Mouse (Mus musculus) neural tube, embryonic 14.5 days (tissue): Measurements from ENCODE around the gene Nfatc2. TPM values are rescaled to one million over a fixed set of nuclear protein-coding genes. Genes with fewer than 3 reads are reported as not detected.

Source experiments
- ATAC-seq: fragments of 200-750 bp; cut with Nextera tagmentation; 2 replicates; pipeline ENCODE4 v1.8.0; 2017; ENCODE audit warnings: low read depth, mild to moderate bottlenecking, moderate TSS enrichment, moderate library complexity
- H3K27ac ChIP-seq: fragments of 300-500 bp; sonication (generic); 2 replicates; pipeline ENCODE4 v1.5.1; 2014; ENCODE audit warnings: low read depth, mild to moderate bottlenecking, control low read depth, low read length, moderate library complexity, mixed read lengths
- H3K27me3 ChIP-seq: fragments of 300-500 bp; sonication (generic); 2 replicates; pipeline ENCODE4 v1.6.1; 2014; ENCODE audit warnings: low read length; ENCODE audit not compliant: control insufficient read depth, insufficient read depth
- H3K36me3 ChIP-seq: fragments of 300-500 bp; sonication (generic); 2 replicates; pipeline ENCODE4 v1.6.1; 2014; ENCODE audit warnings: low read length, mixed read lengths; ENCODE audit not compliant: control insufficient read depth, insufficient read depth
- H3K4me1 ChIP-seq: fragments of 300-500 bp; sonication (generic); 2 replicates; pipeline ENCODE4 v1.6.1; 2014; ENCODE audit warnings: low read length; ENCODE audit not compliant: control insufficient read depth, insufficient read depth
- H3K4me2 ChIP-seq: fragments of 300-500 bp; sonication (generic); 2 replicates; pipeline ENCODE4 v1.6.1; 2014; ENCODE audit warnings: mild to moderate bottlenecking, low read depth, low read length, control low read depth
- H3K4me3 ChIP-seq: fragments of 300-500 bp; sonication (generic); 2 replicates; pipeline ENCODE4 v1.5.1; 2014; ENCODE audit warnings: low read depth, low read length, control low read depth, mixed read lengths
- H3K9ac ChIP-seq: fragments of 300-500 bp; sonication (generic); replicated peaks from 2 replicates; pipeline ENCODE4 v1.6.1; 2014; ENCODE audit warnings: low read depth, mild to moderate bottlenecking, control low read depth, low read length, mixed read lengths
- H3K9me3 ChIP-seq: fragments of 300-500 bp; sonication (generic); 2 replicates; pipeline ENCODE4 v1.6.1; 2016; ENCODE audit warnings: low read length; ENCODE audit not compliant: control insufficient read depth
- WGBS: fragments of 180-500 bp; shearing (Covaris S2); extraction: QIAGEN DNeasy Blood & Tissue Kit; methylation state at CpG from one replicate; pipeline ENCODE4 v1.1.7; 2014; 5-methylcytosine and 5-hydroxymethylcytosine counted together
- polyA plus RNA-seq: library from polyadenylated mRNA; unstranded; fragments of >200 nt; fragmentation: Nextera tagmentation; extraction: Ambion mirVana; gene quantifications from 2 replicates; pipeline ENCODE4 v1.2.1, GENCODE M21; 2014

Nfatc2 gene
- polyA plus RNA-seq, 1 experiment from 2014 or later: 4.0 TPM

DNA sequence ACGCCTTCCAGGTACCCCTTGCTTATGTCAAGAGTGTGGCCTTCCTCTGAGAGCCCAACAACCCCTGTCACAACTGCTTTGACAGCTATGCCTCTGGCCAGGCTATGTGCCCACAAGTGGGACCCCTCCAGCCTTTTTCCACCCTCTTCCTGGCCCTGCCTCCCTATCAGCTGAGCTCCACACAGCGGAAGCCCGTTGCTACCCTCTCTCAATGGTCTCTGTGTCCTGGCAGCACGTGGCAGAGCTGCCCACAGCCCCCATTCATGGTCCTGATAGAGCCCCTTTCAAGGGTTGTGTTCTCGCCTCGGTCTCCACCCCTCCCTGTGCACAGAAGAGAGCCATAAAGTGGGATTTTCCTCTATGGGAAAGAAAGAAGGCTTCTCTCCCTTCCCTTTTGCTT lies 97.7 kb downstream of the Nfatc2 start:
- H3K9ac ChIP-seq: no peak overlapping the region
- H3K36me3 ChIP-seq: no peaks in the 10 kb centered on the region
- no peak overlapping the region for H3K4me2 ChIP-seq
- WGBS: 45% methylated on average over 6 of the region's 6 CpGs
- no peak for ATAC-seq
- no peaks in the 10 kb centered on the region for H3K27me3 ChIP-seq
- H3K27ac ChIP-seq: no peak overlapping the region
- no peaks in the 10 kb centered on the region for H3K9me3 ChIP-seq
- H3K4me3 ChIP-seq: no peak overlapping the region
- no peaks in the 10 kb centered on the region for H3K4me1 ChIP-seq

DNA sequence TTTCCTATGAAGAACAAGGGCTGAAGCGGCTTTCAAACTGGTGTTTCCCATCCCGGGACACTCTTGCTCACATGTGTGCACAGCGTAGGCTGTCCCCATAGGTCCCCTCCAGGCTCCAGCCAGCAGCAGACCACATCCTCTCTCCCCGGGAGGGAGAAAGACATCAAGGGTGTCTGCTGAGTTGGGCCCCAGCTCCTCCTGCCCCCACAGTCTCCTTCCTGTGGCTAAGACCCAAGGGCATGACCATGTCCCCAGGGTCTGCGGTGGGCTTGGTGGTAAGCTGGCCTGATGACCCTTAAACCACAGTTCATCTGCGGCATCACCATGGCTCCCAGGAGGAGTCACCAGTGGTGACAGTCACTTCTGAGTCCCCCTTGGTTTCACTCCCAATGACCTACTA lies 100.7 kb downstream of the Nfatc2 start:
- H3K27me3 ChIP-seq: no peaks in the 10 kb centered on the region
- no peaks in the 10 kb centered on the region for H3K9me3 ChIP-seq
- no peak overlapping the region for H3K27ac ChIP-seq
- 87% methylated on average over 6 of the region's 6 CpGs for WGBS
- no peak overlapping the region for H3K4me2 ChIP-seq
- ATAC-seq: no peak
- no peak overlapping the region for H3K4me3 ChIP-seq
- H3K36me3 ChIP-seq: no peaks in the 10 kb centered on the region
- no peaks in the 10 kb centered on the region for H3K4me1 ChIP-seq
- H3K9ac ChIP-seq: no peak overlapping the region

DNA sequence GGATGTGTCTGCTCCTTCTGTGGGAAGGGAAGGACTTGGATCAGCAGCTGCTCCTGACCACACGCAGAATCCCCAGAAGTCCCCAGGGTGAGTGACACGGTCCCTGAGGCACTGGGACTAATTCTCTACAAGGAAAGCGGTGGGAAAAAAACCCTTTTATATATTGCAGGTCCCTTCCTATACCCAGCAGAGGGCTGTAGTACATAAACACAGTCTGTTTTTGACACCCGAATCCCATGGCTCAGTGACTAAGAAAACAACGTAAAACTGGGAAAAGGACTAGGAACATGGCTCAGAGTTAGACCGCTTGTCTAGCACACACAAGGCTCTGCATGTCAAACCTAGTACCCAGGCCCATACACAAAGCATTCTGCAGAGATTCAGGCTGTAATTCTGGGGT lies 101.2 kb downstream of the Nfatc2 start:
- Histone ChIP-seq H3K4me1 (no peaks in the 10 kb centered on the region), H3K27ac (no peak overlapping the region), H3K27me3 (no peaks in the 10 kb centered on the region), H3K9me3 (no peaks in the 10 kb centered on the region), H3K9ac (no peak overlapping the region), H3K4me2 (no peak overlapping the region), H3K36me3 (no peaks in the 10 kb centered on the region), H3K4me3 (no peak overlapping the region)
- 67% methylated on average over 6 of the region's 6 CpGs for WGBS
- ATAC-seq: no peak

DNA sequence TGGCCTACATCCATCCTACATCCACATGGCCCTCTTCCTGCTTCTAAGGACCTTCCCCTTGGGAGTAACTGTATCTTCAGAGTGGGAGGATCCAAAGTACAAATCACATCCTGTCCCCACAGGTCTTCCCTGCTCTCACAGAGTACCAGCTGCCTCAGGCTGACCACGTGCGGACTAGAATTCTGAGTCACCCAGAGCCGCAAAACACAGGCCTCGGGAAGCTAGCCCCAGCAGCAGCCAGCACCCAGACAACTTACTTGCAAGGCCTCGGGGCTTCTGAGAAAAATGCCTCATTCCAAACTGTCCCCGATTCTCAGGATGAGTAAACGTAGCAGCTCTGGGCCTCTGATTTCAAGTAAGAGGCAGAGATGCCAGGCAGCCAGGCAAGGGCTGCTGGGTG lies 109.7 kb downstream of the Nfatc2 start:
- no peak overlapping the region for H3K27ac ChIP-seq
- H3K9me3 ChIP-seq: no peaks in the 10 kb centered on the region
- H3K36me3 ChIP-seq: no peaks in the 10 kb centered on the region
- H3K27me3 ChIP-seq: no peaks in the 10 kb centered on the region
- no peak overlapping the region for H3K4me2 ChIP-seq
- H3K4me3 ChIP-seq: no peak overlapping the region
- no peak for ATAC-seq
- 87% methylated on average over 7 of the region's 7 CpGs for whole genome bisulfite sequencing
- H3K9ac ChIP-seq: no peak overlapping the region
- no peaks in the 10 kb centered on the region for H3K4me1 ChIP-seq

DNA sequence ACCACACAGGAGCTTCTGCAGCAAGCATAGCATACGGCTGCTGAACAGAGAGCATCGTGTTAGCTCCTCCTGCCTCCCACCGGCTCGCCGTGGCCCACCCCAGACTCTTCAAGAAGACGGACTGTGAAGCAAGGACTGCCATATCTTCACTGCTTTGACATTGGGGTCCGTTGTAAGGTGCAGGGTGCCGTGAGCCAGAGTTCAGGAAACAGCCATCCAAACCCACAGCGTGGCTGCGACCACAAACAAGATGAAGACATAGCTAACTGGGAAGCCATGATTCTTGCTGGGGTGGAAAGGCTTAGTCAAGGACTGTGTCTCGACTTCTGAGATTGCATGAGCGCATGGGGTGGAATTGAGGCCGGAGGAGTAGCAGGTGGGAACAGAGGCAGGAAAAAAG lies 111.5 kb downstream of the Nfatc2 start:
- Histone ChIP-seq H3K4me1 (no peaks in the 10 kb centered on the region), H3K27me3 (no peaks in the 10 kb centered on the region)

DNA sequence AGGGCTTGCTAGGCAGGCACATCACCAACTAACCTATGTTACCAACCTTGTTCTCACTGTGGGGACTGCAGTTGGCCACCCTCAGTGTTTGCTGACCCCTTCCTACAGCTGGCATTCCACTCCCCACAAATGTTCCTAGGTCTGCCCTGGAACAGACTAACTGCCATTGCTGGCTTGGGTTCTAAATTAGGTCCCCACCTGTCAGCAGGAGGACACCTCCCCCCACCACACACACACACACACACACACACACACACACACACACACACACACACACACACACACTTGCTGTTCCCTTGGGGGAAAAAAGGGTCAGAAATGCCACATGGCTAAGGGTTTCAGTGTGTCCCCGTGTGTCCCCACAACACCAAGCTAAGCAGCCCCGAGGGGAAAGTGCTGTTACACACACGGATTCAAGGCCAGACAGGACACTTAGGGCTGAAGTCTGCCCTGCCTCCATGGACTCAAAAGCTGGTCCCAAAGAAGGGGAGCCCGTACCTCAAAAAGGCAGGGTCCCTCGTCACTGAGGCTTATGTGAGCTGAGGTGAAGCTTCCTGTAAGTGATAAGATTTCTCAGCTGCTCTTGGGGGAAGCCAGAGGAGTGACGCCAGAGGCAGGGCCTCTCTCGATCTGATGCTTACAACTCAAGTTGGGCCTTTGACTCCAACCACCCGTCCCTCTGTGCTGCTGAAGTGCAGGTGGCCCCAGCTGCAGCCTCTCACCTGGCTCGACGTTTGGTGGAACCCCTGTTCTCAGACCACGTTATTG lies 113.1 kb downstream of the Nfatc2 start:
- Histone ChIP-seq H3K4me3 (no peak overlapping the region), H3K9ac (no peak overlapping the region), H3K27ac (no peak overlapping the region), H3K36me3 (no peaks in the 10 kb centered on the region), H3K4me1 (no peaks in the 10 kb centered on the region), H3K9me3 (no peaks in the 10 kb centered on the region), H3K4me2 (no peak overlapping the region), H3K27me3 (no peaks in the 10 kb centered on the region)
- 83% methylated on average over 11 of the region's 11 CpGs for WGBS
- no peak for ATAC-seq

More for the DNA sequence above, 111.5 kb downstream of the Nfatc2 start:
- Histone ChIP-seq H3K27ac (no peak overlapping the region), H3K9ac (no peak overlapping the region), H3K4me2 (no peak overlapping the region), H3K4me3 (no peak overlapping the region), H3K9me3 (no peaks in the 10 kb centered on the region), H3K36me3 (no peaks in the 10 kb centered on the region)
- whole genome bisulfite sequencing: 94% methylated on average over 13 of the region's 13 CpGs
- ATAC-seq: no peak

DNA sequence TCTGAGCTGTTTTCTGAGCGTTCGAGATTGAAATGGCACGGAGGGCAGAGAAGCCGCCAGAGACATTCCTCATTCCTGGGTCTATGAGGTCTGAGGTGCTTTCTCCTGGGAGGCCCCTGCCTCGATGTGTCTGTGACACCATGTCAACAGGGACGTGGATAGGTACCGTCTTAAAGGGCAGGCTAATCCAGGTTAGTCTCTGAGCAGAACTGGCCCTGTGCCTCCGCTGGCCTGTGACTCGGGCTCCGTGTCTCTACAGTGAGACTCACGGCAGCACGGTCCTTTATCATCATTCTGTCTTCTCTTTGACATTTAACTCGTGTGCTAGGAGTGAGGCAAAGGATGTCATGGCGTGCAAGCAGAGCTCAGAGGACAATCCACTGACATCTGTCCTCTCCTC lies 120.3 kb downstream of the Nfatc2 start:
- Histone ChIP-seq H3K4me2 (no peak overlapping the region), H3K36me3 (no peaks in the 10 kb centered on the region), H3K4me3 (no peak overlapping the region), H3K27ac (no peak overlapping the region), H3K9me3 (no peaks in the 10 kb centered on the region), H3K4me1 (no peaks in the 10 kb centered on the region), H3K9ac (no peak overlapping the region), H3K27me3 (no peaks in the 10 kb centered on the region)
- WGBS: 90% methylated on average over 14 of the region's 14 CpGs
- no peak for ATAC-seq

DNA sequence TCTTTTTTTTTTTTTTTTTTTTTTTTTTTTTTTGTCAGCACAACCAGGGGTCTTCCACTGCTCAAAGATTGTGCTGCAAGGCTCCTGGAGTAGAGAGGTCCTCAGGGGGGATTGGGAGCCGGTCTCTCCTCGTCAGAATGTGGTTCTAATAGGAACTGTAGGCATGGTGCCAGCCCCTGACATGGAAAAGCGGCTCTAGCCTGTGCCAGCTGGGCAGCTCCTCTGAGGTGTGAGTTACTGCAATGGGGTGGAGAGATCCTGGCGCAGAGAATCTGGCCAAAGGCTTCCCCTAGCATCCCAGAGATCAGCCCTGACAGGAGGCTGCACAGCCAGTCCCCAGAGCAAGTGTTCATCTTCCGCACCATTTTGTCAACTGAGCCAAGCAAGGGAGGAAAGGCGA lies 120.8 kb downstream of the Nfatc2 start:
- Histone ChIP-seq H3K27me3 (no peaks in the 10 kb centered on the region), H3K4me2 (no peak overlapping the region), H3K27ac (no peak overlapping the region), H3K36me3 (no peaks in the 10 kb centered on the region), H3K4me1 (no peaks in the 10 kb centered on the region), H3K9ac (no peak overlapping the region), H3K9me3 (no peaks in the 10 kb centered on the region), H3K4me3 (no peak overlapping the region)
- WGBS: 52% methylated on average over 6 of the region's 6 CpGs
- ATAC-seq: no peak

DNA sequence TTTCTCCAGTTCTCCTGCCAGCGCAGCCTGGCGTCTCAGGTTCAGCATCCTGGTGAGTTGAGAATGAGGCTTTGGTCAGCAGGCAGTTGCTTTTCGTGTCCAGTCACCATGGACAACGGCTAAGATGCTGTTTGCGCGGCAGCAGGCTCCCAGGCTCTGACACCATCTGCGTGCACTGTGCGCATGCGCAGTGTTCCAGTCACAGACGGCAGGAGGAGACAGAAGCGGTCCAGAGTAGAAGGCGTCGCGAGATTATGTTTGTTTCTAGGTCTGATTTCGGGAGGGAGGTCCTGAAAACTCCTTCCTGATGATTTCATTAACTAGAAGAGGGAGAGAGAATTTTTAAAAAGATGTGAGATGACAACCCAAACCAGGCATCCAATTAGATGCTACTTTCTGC lies 121.5 kb downstream of the Nfatc2 start:
- ATAC-seq: no peak
- Histone ChIP-seq H3K36me3 (no peaks in the 10 kb centered on the region), H3K9me3 (no peaks in the 10 kb centered on the region), H3K4me1 (no peaks in the 10 kb centered on the region), H3K27ac (no peak overlapping the region), H3K9ac (no peak overlapping the region), H3K27me3 (no peaks in the 10 kb centered on the region), H3K4me2 (no peak overlapping the region), H3K4me3 (no peak overlapping the region)
- 81% methylated on average over 15 of the region's 15 CpGs for WGBS
